Mouse (Mus musculus): ENCODE results near the gene Nadk. TPM values are rescaled to one million over a fixed set of nuclear protein-coding genes. Genes with fewer than 3 reads are reported as not detected.

The Nadk gene
- 141 and 153 TPM in 2 replicates for polyA plus RNA-seq (2012; rRNA removed)

DNA sequence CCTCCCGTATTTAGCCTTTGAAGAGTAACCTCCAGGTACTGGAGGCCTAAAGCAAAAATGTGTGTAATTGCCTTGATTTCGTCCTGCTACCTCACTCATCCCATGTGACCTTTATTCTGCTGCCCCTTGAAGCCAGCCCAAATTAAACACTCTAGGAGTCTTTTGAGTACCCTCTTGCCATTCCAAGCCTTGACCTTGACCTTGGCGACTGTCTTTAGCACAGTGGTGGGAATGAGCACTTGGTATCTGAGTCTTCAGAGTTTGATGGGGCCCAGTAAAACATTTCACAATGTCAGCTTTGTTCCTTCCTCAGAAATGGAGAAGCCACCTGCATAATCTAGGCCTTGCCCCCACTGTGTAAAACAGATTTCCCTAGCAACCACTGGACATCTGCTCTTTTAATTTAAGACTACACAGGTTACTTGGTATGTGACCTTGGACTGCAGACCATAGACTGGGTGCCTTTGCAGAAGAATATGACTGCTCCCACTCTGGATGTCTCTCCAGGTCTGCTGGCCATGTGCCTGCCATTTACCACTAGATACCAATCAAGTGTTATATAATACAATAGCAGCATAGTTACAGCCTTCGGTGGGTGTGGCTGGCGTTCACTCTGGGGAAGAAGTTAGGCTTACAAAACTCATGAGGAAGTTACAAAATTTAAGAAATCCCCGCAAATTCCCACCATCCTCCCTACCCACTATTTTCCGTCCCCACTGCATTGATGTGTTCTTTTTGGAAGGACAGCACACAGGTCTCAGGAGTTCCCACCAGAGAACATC lies at the start of gene Nadk:
TSS of gene Nadk (plus strand) at position 718 of the 782 bp plus-strand sequence.
- no peak for TF ChIP-seq CTCF (conservative IDR thresholded peaks at IDR 0.05; ENCODE audit: insufficient read depth, insufficient read length, low read depth, low read length)
- TF ChIP-seq POLR2A (IDR thresholded peaks at IDR 0.05; ENCODE audit: low read depth, low read length), result no peak
- H3K4me1 ChIP-seq (ENCODE audit: control insufficient read depth, insufficient read depth, low read length), result peaks cover 47% of the 10 kb centered on the region
- 64% methylated on average over 7 of the region's 7 CpGs for WGBS
- DNase-seq, result peak; percentile 25
- 0 out of 2 replicates have a peak, but pooled peaks cover 1% of the 10 kb centered on the region for H3K36me3 ChIP-seq (ENCODE audit: control insufficient read depth, insufficient read depth, low read length)
- peak within 1 kb of the TSS; percentile 83 for H3K27ac ChIP-seq (ENCODE audit: insufficient read depth, low read depth, low read length)
- no peaks in the 10 kb centered on the region for H3K27me3 ChIP-seq (replicated peaks; ENCODE audit: control insufficient read depth, insufficient read depth, low read length)
- H3K4me3 ChIP-seq (ENCODE audit: insufficient read depth, low read depth, low read length), result peak within 1 kb of the TSS; percentile 39

DNA sequence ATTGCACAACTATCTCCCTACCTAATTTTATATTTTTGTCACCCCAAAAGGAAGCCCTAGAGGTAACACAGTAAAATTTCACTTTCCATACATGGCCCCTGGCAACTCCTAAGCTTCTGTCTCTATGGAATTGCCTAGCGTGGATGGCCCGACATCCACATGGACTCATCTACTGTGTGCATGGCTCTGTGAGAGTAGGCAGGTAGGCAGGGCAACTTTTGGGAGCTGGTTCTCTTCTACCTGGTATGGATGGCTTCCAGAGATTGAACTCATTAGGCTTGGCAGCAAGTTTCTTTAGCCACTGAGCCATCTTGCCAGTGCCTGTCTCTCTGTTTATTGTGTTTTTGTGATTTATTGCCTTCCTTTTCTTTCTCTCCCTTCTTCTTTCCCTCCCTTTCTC lies 47.4 kb upstream of the Nadk start:
- 84% methylated on average over 2 of the region's 2 CpGs for WGBS
- TF ChIP-seq POLR2A (IDR thresholded peaks at IDR 0.05; ENCODE audit: low read depth, low read length) (no peak), CTCF (conservative IDR thresholded peaks at IDR 0.05; ENCODE audit: insufficient read depth, insufficient read length, low read depth, low read length) (no peak)
- Histone ChIP-seq H3K4me3 (ENCODE audit: insufficient read depth, low read depth, low read length) (no peak overlapping the region), H3K36me3 (ENCODE audit: control insufficient read depth, insufficient read depth, low read length) (no peaks in the 10 kb centered on the region), H3K27ac (ENCODE audit: insufficient read depth, low read depth, low read length) (no peak overlapping the region), H3K27me3 (replicated peaks; ENCODE audit: control insufficient read depth, insufficient read depth, low read length) (no peaks in the 10 kb centered on the region), H3K4me1 (ENCODE audit: control insufficient read depth, insufficient read depth, low read length) (peaks cover 10% of the 10 kb centered on the region; the same call in 1 of the 2 replicates)
- DNase-seq, result no peak

DNA sequence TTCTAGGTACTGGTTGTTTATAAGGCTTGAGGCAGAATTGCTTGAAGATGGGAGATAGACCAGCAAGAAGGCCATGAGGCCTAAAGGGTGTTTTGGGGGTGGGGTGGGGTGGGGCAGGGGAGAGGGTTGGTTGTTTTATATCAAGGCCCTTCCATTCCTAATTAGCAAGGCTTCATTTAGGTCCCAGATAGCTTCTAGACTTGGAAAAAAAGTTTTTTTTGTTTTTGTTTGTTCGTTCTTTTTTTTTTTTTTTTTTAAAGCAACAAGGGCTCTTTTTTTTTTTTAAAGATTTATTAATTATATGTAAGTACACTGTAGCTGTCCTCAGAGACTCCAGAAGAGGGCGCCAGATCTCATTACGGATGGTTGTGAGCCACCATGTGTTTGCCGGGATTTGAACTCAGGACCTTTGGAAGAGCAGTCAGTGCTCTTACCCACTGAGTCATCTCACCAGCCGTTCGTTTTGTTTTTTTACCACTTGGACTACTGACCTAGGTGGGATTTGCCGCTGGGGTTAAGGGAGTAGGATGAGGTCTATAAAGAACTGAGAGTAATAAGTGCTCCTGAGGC lies 44.1 kb upstream of the Nadk start:
- Histone ChIP-seq H3K27ac (ENCODE audit: insufficient read depth, low read depth, low read length) (no peak overlapping the region), H3K27me3 (replicated peaks; ENCODE audit: control insufficient read depth, insufficient read depth, low read length) (no peaks in the 10 kb centered on the region), H3K4me1 (ENCODE audit: control insufficient read depth, insufficient read depth, low read length) (peaks cover 10% of the 10 kb centered on the region; the same call in 1 of the 2 replicates), H3K36me3 (ENCODE audit: control insufficient read depth, insufficient read depth, low read length) (no peaks in the 10 kb centered on the region), H3K4me3 (ENCODE audit: insufficient read depth, low read depth, low read length) (no peak overlapping the region)
- no peak for DNase-seq
- no peak for TF ChIP-seq POLR2A (IDR thresholded peaks at IDR 0.05; ENCODE audit: low read depth, low read length)
- TF ChIP-seq CTCF (conservative IDR thresholded peaks at IDR 0.05; ENCODE audit: insufficient read depth, insufficient read length, low read depth, low read length), result 0 out of 2 replicates have a peak, but pooled peaks have one; percentile 11
- WGBS, result 71% methylated on average over 7 of the region's 7 CpGs

- WGBS, result 35% methylated on average over 7 of the region's 7 CpGs
- Histone ChIP-seq H3K27ac (ENCODE audit: insufficient read depth, low read depth, low read length) (no peak overlapping the region), H3K36me3 (ENCODE audit: control insufficient read depth, insufficient read depth, low read length) (no peaks in the 10 kb centered on the region; the same call in 1 of the 2 replicates), H3K4me3 (ENCODE audit: insufficient read depth, low read depth, low read length) (no peak overlapping the region), H3K27me3 (replicated peaks; ENCODE audit: control insufficient read depth, insufficient read depth, low read length) (no peaks in the 10 kb centered on the region), H3K4me1 (ENCODE audit: control insufficient read depth, insufficient read depth, low read length) (peaks cover 13% of the 10 kb centered on the region; the same call in 1 of the 2 replicates)
- TF ChIP-seq CTCF (conservative IDR thresholded peaks at IDR 0.05; ENCODE audit: insufficient read depth, insufficient read length, low read depth, low read length) (no peak), POLR2A (IDR thresholded peaks at IDR 0.05; ENCODE audit: low read depth, low read length) (no peak)
- no peak for DNase-seq
Observed at GRCm38 (mm10) chr4:155522327-155522726, 39.9 kb upstream of the Nadk start.

DNA sequence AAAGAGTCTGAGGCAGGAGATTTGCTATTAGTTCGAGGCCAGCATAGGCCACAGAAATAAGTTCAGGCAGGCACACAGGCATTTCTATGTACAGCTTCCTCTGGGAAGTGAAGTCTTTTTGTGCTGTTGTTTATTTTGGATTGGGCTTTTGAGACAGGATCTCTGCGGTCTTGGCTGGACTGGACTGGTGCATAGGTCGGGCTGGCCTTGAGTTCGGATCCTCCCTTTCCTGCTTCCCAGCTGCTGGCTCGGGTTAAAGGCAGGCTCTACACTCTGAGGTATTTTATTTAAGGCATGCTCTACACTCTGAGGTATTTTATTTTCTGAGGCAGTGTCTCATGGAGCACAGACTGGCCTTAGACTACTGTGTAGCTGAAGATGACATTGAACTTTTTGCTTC lies 36.4 kb upstream of the Nadk start:
- DNase-seq, result peak; percentile 27
- WGBS, result 52% methylated on average over 5 of the region's 5 CpGs
- Histone ChIP-seq H3K36me3 (ENCODE audit: control insufficient read depth, insufficient read depth, low read length) (no peaks in the 10 kb centered on the region; the same call in none of the 2 replicates), H3K4me1 (ENCODE audit: control insufficient read depth, insufficient read depth, low read length) (peaks cover 13% of the 10 kb centered on the region; the same call in 1 of the 2 replicates), H3K4me3 (ENCODE audit: insufficient read depth, low read depth, low read length) (no peak overlapping the region), H3K27me3 (replicated peaks; ENCODE audit: control insufficient read depth, insufficient read depth, low read length) (no peaks in the 10 kb centered on the region), H3K27ac (ENCODE audit: insufficient read depth, low read depth, low read length) (no peak overlapping the region)
- TF ChIP-seq POLR2A (IDR thresholded peaks at IDR 0.05; ENCODE audit: low read depth, low read length) (no peak), CTCF (conservative IDR thresholded peaks at IDR 0.05; ENCODE audit: insufficient read depth, insufficient read length, low read depth, low read length) (no peak)

DNA sequence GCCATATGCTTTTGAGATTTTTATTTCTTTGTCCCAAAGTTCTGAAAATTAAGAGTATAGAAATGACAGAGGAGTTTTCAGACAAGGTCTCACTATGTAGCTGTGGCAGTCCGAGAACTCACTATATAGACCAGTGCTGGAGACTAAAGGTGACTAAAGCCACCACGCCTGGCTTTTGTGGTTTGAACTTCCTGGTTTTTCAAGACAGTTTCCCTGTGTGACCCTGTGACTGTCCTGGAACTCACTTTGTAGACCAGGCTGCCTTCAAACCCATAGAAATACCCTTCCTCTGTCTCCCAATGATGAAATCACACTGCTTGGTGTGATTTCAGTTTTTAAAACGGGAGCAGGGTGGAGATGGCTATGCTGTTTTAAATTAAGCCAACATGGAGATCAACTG lies 32.9 kb upstream of the Nadk start:
- Histone ChIP-seq H3K4me3 (ENCODE audit: insufficient read depth, low read depth, low read length) (no peak overlapping the region), H3K4me1 (ENCODE audit: control insufficient read depth, insufficient read depth, low read length) (peaks cover 5% of the 10 kb centered on the region; the same call in 1 of the 2 replicates), H3K27me3 (replicated peaks; ENCODE audit: control insufficient read depth, insufficient read depth, low read length) (no peaks in the 10 kb centered on the region), H3K27ac (ENCODE audit: insufficient read depth, low read depth, low read length) (no peak overlapping the region), H3K36me3 (ENCODE audit: control insufficient read depth, insufficient read depth, low read length) (peaks cover 2% of the 10 kb centered on the region)
- TF ChIP-seq CTCF (conservative IDR thresholded peaks at IDR 0.05; ENCODE audit: insufficient read depth, insufficient read length, low read depth, low read length), result no peak
- no peak for TF ChIP-seq POLR2A (IDR thresholded peaks at IDR 0.05; ENCODE audit: low read depth, low read length)
- DNase-seq, result no peak
- 80% methylated on average over 3 of the region's 3 CpGs for WGBS

DNA sequence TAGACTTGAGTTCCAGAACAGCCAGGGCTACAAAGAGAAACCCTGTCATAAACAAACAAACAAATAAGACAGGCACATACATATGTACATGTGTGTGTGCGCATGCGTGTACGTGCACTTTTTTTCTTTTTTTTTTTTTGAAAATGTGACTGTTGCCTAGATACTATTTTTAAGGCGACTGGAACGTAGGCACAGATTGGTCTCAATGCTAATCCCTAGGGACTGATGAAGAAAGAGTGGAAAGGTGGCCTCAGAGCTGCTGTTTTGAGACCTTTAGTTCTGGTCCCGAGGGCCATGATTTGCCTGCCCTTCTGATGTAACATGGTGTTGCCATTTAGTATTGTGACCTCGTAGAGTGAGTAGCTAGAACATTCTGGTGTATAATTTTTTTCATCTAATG lies 12.2 kb upstream of the Nadk start:
- DNase-seq, result no peak
- 84% methylated on average over 7 of the region's 7 CpGs for WGBS
- no peak for TF ChIP-seq CTCF (conservative IDR thresholded peaks at IDR 0.05; ENCODE audit: insufficient read depth, insufficient read length, low read depth, low read length)
- TF ChIP-seq POLR2A (IDR thresholded peaks at IDR 0.05; ENCODE audit: low read depth, low read length), result no peak
- H3K27me3 ChIP-seq (replicated peaks; ENCODE audit: control insufficient read depth, insufficient read depth, low read length), result no peaks in the 10 kb centered on the region
- H3K4me3 ChIP-seq (ENCODE audit: insufficient read depth, low read depth, low read length), result no peak overlapping the region
- no peaks in the 10 kb centered on the region; the same call in 1 of the 2 replicates for H3K4me1 ChIP-seq (ENCODE audit: control insufficient read depth, insufficient read depth, low read length)
- no peak overlapping the region for H3K27ac ChIP-seq (ENCODE audit: insufficient read depth, low read depth, low read length)
- peaks cover 8% of the 10 kb centered on the region for H3K36me3 ChIP-seq (ENCODE audit: control insufficient read depth, insufficient read depth, low read length)

Data from kidney, adult 2 months (tissue).